Mouse (Mus musculus): ENCODE results near the gene Hivep3.

Hivep3 gene

DNA sequence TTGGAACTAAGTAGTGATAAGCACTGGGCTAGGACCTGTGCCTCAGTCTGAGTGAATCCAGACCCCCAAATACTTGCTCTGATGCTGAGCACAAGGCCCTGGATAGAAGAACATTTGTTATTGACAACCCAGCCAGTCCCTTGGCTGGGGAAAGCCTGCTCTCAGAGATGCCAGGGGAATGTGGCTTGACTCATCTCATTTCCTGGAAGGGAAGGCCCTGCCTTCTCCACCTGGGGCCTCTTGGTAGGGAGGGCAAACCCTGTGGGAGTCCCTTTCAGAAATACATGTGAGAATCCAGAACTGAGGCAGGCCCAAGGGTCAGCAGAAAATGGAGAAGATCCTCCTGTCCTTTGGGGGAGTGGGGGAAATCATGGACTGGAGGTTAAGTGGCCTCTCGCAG, 294.1 kb downstream of the Hivep3 start:
- no peak for DNase-seq

DNA sequence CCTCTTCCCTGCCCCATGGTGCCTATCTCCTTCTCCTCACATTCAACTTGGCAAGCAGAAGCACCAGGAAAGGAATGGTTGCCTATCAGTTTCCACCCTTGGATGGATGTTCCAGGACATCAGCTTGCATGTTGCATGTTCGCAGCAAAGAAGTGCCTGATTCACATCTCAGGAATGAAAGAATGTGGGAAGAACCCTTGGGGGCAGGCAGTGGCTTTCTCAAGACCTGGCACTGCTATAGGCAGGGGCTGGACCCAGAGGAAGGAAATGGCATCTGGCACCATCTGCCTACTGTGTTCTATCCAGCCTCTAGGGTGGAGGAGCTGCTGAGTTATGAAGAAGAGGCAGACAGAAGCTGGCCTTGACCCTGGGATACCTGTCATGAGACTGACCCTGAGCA, 296.4 kb downstream of the Hivep3 start:
- DNase-seq = no peak

DNA sequence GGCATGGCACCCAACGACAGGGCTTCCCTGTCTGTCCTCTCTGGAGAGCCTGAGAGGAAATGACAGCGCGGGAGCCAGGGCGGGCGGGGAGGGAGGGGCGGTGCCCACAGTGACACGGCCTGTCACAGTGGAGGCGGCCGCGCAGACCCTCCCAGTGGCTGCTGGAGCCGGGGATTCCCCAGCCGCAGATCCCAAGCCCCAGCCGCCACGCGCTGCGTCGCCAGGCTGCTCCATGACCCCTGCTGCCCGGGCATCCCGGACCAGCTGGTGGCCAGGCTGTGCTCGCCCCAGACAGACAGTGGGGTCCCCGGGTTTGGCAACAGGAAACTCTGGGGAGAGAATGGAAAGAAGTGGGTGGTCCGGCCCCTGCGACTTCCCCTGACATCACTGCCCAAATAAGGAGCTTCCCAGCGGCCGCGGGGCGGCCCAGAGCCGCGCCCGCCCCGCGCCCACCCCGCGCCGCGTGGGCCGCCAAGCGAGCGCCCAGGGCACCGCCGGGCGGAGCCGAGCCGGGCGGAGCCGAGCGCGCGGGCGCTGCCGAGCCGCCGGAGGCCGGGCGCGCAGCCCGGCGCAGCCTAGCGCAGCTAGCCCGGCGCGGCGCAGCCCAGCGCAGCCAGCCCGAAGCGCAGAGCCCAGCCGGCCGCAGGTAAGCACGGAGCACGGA, 298.9 kb downstream of the Hivep3 start:
- peak; percentile 73 for DNase-seq

DNA sequence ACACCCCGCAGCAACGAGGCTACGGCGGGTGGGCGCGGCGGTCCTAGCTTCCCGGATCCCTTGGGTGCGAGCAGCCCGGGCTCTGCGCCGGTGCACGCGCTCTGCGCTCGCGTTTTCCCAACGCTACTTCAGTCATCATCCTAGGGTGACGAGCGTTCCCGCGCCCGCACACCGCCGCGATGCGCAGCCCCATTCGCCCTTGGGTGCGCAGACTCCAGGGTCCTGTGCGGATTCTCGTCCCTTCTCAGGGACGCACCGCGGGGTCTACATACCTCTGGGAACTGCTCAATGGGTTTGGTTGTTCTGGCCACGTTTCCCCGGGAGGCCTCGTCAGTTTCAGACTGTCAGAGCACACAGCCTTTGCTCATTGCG, 299.4 kb downstream of the Hivep3 start:
- peak; percentile 67 for DNase-seq

DNA sequence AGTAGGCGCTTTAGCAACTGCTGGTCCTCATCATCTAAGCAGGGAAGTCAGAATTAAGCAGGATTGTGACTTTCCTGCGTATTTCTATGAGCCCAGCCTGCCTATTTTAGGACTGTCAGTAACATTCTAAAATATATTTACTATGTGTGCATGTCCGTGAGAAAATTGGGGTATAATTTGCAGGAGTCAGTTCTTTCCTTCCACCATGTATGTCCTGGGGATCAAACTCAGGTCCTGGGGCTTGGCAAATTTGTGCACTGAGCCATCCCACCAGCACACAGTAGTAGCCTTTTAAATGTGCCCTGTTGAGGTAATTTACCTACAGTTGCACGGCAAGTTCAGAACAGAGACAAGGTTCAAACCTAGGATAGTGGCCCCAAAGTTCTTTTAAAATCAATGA, 302.7 kb downstream of the Hivep3 start:
- no peak for DNase-seq

DNA sequence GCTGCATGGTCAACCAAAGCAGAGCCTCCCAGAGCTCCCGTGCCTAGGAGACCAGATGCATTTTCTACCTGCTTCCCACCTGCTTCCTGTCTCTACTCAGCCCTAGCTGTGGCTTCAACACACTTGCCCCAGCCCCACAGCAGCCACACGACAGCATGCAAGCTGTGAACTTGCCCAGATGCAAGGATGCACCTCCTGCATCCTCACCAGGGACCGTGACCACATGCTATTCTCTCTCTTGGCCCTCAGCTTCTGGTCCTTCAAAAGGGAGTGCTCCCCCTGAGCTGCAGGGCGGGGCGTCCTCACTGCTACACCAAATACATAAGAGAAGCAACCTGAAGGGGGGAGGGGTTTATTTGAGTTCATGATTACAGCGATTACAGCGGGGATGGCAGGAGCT, 303.4 kb downstream of the Hivep3 start:
- DNase-seq = peak; percentile 55

DNA sequence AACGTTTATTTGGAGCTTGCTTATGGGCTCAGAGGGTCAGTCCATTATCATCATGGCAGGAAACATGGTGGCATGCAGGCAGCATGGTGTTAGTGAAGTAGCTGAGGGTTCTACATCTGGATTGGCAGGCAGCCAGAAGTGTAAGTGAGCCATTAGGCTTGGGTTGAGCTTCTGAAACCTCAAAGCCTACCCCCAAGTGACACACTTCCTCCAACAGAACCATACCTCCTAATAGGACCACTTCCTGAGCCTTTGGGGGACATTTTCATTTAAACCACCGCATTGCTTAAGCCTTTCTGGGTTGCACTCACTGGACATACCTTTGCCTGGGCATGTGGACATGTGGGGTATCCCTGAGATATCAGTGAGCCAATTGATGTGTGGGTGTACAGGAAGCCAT, 307.9 kb downstream of the Hivep3 start:
- DNase-seq = no peak

DNA sequence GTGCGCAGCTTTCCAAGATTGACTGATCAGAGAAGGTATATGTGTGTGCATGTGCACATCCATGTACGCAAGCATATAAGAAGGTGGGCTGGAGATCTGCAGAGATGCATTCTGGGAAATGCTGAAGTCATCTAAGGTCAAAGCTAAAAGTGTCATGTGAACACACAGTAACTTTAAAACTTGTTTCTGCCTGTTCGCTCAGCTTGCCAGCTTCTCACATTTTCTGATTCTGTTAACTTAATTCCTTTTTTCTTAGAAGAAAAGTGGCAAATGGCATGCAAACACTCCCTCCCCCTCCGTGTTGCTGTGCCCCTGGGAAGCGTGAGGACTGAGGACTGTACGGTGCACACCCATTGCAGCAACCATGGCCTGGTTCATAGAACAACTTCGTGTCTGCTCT, 308.9 kb downstream of the Hivep3 start:
- no peak for DNase-seq

DNA sequence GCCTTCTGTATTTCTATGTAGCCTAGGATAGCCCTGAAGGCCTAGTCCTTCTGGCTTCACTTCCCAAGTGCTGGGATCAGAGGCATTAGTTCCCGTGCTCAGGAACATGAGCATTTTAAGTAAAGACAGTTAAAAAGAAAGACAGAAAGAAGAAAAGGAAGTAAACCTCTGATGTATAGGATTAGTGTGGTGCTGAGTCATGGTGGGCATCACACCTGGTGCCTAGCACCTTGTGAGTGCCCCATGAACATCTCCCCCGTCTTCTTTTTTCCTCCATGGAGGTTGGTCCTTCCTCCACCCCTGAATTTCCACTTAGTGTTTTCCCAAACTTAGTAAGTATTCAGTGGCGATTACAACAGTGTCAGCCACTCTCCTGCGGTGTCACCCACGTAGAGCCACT, 311.0 kb downstream of the Hivep3 start:
- DNase-seq = no peak

DNA sequence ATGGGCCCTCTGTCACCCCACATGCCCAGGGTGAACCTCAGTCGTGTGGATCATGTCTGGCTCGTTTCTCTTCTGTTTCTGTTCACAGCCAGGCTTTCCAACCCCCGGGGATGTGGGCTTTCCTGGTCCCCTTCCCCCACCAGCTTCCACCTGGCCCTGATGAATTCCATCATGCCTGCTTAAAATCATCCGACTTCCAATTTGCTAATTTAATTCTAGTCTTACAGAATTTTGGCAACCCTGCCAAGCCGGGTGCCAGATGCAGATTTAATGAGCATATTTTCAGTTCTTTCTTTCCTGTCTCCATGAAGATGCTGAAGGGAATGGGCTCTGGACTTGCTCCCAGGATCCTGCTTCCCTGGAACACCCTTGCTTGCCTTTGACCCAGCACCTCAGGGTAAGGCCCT, 311.6 kb downstream of the Hivep3 start:
- no peak for DNase-seq

DNA sequence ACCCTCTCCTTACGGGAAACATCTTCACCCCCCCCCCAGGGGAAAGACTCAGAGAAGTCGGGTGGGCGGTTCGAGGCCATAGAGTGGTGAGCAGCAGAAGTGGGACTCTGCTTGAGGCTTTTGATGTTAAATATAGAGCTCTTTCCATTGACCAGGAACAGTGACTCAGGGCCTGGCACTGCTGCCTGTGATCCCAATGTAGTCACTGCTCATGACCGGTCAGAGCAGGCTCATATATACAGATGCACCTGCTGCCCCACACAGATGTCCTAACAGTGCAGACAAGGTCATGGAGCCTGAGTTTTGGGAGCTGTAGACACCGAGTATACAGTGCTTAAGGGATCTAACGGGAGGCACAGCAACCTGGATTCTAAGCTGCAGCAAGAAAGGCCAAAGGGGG, 312.3 kb downstream of the Hivep3 start:
- DNase-seq = no peak

DNA sequence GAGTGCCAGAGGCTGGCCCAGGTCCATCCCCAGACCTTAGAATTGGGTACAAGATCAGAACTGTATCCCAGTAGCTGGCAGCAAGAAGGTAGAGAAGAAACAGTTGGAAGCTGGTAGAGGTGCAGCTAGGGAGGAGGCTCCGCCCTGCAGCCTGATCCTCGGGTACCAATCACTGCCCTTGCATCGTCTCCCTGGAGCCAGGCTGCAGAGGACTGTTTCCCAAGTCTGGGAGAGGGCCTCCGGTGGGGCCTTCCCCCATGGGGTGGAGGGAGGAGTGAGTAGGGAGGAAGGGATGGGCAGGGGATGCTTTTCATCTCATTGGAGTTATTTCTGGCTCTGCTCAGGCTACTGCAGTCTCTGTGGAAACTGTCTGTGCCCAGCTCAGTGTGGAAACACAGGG, 313.5 kb downstream of the Hivep3 start:
- DNase-seq = no peak

DNA sequence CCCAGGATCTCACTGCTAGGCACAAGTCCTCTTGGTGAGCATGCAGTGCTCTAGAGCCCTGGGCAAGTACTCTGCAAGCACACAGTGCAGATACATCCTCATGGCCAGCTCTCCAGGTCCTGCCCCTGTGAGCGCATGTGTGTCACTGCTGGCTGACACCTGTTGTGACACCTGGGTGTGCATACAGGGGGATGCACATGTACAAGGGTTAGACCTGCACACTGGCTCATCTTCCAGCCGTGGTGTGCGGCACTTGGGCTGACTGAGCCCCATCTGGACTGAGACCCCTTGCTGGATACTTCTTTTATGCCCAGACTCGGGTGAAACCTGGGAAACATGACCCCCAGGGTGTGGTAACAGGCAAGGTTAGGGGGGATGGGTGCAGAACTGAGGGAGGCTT, 314.7 kb downstream of the Hivep3 start:
- DNase-seq = no peak

DNA sequence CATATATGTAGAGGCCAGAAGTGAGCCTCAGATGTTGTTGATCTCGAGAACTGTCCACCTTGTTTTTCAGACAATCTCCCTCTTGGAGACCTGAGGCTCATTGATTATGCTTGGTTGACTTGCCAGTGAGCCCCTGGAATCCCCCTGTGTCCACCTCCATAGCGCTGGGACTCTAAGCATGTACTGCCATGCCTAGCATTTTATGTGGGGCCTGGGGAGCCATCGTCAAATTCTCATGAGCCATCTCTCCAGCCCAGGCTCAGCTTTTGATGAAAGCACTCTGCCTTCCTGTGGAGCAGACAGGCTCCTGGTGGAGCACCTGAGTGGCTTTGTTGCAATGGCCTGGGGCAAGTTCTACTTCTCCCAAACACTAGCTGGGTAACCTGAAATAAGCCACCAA, 316.3 kb downstream of the Hivep3 start:
- no peak for DNase-seq

DNA sequence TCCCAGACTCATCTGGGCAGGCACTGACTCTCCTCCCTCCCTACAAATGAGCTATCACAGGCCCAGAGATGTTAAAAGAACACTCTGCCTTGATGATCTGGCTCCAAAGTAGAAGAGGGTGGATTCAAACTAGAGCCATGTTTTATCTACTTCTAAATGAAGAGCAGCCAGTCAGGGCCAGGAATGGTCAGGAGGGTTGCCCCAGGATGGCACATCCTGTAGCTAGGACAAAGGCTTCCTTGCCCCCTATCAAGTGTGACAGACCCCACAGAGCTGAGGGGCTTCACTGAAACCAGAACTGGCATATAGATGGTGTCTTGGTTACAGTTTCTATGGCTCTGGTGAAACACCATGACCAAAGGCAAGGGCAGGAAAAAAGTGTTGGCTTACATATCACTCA, 318.9 kb downstream of the Hivep3 start:
- no peak for DNase-seq

DNA sequence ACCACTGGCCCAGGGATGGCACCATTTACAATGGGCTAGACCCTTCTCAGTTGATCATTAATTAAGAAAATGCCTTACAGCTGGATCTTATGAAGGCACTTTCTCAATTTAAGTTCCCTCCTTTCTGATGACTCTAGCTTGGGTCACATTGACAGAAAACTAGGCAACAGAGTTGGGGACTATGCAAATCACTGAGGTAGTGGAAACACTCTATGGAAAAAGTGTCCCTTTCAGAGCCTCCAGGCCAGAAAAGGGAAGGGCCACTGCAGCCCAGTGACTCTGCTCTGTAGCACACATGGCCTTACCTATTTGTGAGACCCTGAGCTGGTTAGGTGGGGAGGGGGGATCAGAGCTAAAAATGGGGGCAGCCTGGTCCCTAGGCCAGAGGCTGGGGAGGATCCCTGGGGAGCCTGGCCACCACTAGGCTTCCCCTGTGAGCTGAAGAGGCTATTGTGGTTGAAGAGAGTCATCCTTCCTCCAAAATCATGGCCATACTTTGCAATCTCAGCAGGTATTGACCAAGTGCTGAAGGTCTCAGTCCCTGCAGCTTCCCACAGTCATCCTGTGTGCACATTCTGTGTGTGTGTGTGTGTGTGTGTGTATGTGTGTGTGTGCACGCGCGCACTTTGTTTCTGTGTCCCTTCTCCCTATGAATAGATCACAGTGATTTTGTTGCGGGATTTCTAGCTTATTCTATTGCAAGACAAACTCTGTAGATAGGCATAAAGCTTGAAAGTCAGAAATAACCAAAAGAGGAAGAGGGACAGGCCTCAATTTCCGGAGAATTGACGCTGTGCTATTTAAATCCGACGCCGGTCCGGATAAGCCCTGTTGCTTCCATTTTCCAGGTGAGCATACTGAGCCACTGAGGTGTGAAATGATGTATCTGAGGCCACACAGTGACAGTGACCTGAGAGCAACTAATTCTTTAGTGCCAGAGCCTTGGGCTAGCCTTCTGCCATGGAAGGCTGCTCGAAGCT, 319.7 kb downstream of the Hivep3 start:
- no peak for DNase-seq

DNA sequence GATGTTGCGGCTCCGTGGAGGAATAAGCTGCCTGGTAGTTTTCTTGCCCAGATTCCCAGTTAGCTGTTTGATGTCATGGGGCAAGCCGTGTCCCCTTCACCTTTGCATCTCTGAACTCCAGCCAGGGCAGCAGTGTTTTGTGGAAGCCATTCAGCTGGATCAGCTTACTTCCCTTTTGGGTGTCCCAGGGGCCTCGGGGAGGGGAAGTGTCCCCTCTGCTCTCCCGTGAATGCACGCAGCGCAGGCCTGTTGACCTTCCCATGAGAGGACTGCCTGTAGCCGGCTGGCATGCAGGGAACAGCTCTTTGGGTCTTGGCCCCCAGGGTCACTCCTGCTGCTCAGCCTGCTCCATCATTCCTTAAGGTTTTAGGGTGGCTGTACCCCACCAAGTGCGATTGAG, 320.6 kb downstream of the Hivep3 start:
- DNase-seq = no peak

DNA sequence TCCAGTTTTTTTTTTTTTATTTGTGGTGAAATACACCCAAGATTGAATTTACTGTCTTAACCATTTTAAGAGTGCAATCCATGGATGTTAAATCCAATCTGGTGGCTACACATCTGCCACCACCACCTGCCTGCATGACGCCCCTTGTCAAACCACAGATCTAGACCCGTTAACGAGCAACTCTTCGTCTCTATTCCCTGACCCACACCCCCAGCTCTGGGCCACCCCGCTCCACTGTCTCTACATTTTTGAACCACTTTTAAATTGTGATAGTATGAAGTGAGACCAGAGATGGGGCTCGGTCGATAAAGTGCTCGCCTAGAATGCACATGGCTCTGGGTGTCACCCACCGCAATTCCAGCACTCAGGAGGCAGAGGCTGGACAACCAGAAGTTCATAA, 322.9 kb downstream of the Hivep3 start:
- DNase-seq = peak; percentile 49

DNA sequence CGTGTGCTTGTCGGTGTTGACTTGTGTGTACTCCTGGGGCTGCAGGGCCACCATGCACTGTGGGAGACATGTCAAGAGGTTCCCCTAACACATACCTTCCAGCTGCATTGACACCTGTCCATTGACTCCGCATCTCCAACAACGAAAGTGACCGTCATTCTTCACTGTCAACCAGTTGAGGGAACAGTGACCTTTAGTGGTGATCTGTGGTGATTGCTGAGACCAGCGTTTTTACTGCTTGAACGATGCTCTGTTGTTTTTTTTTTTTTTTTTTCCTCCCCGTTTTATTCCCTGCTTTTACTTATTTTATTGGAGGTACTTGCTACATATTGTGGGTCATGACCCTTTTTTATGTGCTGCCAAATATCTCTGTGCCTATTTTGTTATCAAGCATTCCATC, 323.9 kb downstream of the Hivep3 start:
- no peak for DNase-seq

DNA sequence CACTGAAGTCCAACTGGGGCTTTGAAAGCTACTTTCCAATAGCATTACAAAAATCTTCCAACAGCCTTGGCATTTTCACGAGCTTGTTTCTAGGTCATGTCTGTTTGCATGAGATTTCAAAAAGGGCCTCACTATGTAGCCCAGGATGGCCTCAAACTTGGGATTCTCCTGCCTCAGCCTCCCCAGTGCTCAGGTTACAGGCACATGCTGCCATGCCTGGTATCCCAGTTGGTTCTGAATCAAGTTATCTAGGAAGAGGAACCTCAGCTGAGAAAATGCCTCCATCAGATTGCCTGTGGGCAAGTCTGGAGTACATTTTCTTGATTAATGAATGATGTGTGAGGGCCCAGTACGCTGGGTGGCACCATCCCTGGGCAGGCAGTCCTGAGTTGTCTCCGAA, 324.6 kb downstream of the Hivep3 start:
- DNase-seq = no peak

DNA sequence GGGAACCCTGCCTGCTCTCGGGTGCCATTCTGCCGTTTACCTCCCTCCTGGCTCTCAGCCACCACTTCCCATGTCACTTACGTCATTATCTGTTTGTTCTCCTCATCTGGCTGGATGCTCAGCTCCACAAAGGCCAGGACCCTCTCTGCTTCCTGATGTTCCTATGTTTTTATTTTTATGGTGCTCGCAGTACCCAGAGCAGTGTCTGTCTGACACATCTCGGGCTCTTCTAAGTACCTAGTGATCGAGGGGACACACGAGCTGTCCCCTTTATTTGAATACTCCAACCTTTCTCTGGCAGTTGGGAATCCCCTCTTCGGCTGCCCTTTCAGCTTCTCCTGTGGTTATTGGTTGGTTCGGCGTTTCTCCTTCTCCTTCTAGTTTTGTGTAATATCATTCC, 325.2 kb downstream of the Hivep3 start:
- no peak for DNase-seq

DNA sequence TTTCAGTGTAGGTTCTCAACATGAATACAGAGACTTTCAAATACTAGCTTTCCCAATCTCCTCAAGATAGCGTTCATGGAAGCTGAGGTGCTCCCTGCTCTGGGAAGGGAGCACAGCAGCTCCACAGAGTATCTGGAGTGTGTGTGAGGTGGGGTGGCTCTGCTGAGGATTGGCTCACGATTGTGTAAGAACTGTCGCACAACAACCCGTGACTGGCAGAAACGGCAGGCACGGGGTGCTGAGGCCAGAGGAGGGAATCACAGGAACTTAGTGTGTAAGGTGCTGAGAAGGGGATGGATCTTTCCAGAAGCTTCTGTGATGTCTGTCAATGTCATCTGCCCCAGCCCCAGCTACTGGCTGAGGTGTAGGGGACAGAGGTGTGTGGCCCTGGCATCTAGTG, 328.1 kb downstream of the Hivep3 start:
- no peak for DNase-seq

DNA sequence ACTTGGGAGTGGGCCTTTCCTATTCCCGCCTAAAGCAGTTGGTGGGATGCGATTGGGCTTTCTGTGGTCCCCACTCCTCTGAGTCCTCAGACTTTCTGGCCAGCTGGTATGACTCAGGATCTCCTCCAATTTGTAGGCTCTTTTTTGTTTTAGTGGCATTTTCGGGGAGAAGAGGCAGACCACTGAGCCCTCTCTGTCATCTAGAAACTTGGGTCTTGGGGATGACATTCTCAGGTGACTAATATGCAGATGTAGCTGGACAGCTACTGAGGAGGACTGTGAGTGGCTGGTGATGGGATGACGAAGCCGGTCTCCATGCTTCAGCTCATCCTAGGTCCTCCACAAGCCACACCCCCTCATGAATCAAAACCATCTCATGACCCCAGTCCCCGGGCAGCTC, 328.6 kb downstream of the Hivep3 start:
- DNase-seq = no peak

DNA sequence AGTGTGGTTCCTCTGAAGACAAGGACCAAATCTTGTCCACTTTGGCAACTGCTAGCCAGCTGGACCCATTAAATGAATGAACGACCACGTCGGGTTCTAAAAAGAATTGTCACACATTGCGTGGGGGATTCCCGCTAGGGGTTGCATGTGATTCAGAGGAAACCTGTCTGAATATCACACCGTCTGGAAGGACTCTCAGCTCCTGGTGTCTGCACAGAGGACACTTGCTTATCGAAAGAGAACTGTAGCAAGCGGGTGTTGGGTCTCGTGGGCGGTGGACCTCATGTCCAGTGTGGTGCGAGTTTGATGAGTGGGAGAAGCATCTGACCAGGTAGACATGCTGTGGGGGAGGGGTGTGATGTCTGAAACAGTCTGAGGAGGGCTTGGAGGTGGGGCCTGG, 329.2 kb downstream of the Hivep3 start:
- DNase-seq = no peak
